9 mouse cellular contexts compared by ENCODE assay signal in genomic region chr17:29928751-29929237, GRCm38 (mm10). TPM values are rescaled to one million over a fixed set of nuclear protein-coding genes. Genes with fewer than 3 reads are reported as not detected.
DNase-seq lines count a peak whose midpoint lies in the region; ATAC-seq and TF ChIP-seq lines count a peak whose summit lies in the region.
"Had no signal": no experiment of that assay in that cellular context is flagged by ENCODE, and none has a peak within 500 bp of the region (broad histone marks: within the 10 kb centered on the region; RNA-seq: fewer than 3 reads in every experiment).

No protein-coding gene starts in this region.

- H3K27ac ChIP-seq in kidney, adult 2 months (ENCODE audit: insufficient read depth, low read depth, low read length), result no peak overlapping the region
- H3K27ac ChIP-seq in liver, embryonic 13.5 days, result no peak overlapping the region
- H3K27ac ChIP-seq: embryonic facial prominence, embryonic 12.5 days had no signal

- DNase-seq in spleen, postnatal 10 days (ENCODE audit: low spot score in 2 of 2), result peak; percentile 10 to 56
- DNase-seq in spleen, adult 18-20 months, result no peak
- peak; percentile 26 for DNase-seq in c-Kit-positive CD71-positive TER-119-positive erythroid progenitor cells, embryonic 14.5 days (ENCODE audit: low spot score)
- peak; percentile 66 to 69 for DNase-seq in heart, adult 18-20 months
- DNase-seq in kidney, adult 2 months, result peak; percentile 90
- peak; percentile 10 for DNase-seq in liver, embryonic 13.5 days
- DNase-seq in telencephalon, adult 2 months (ENCODE audit: low read depth, low spot score), result peak; percentile 24
- no peak for DNase-seq in neural tube, embryonic 10.5 days (ENCODE audit: extremely low spot score, low spot score)

- no peaks in the 10 kb centered on the region for H3K36me3 ChIP-seq in kidney, adult 2 months (ENCODE audit: control insufficient read depth, insufficient read depth, low read length)
- no peaks in the 10 kb centered on the region for H3K36me3 ChIP-seq in liver, embryonic 13.5 days
- H3K36me3 ChIP-seq: embryonic facial prominence, embryonic 12.5 days had no signal

- 15% methylated on average over 16 of the region's 16 CpGs for WGBS in kidney, adult 2 months
- 20% methylated on average over 16 of the region's 16 CpGs for WGBS in liver, embryonic 13.5 days (ENCODE audit: insufficient replicate concordance)

- 0 out of 2 replicates have a peak, but pooled peaks cover 5% of the 10 kb centered on the region for H3K4me1 ChIP-seq in kidney, adult 2 months (ENCODE audit: control insufficient read depth, insufficient read depth, low read length)
- peaks cover 8% of the 10 kb centered on the region; the same call in 1 of the 2 replicates for H3K4me1 ChIP-seq in liver, embryonic 13.5 days (replicated peaks)
- H3K4me1 ChIP-seq: embryonic facial prominence, embryonic 12.5 days had no signal

- peak overlapping the region; percentile 38 for H3K4me2 ChIP-seq in liver, embryonic 13.5 days
- H3K4me2 ChIP-seq: embryonic facial prominence, embryonic 12.5 days had no signal

- no peak overlapping the region for H3K4me3 ChIP-seq in kidney, adult 2 months (ENCODE audit: insufficient read depth, low read depth, low read length)
- 0 out of 2 replicates have a peak overlapping the region, but pooled peaks have one; percentile 10 for H3K4me3 ChIP-seq in liver, embryonic 13.5 days (replicated peaks)
- H3K4me3 ChIP-seq: embryonic facial prominence, embryonic 12.5 days had no signal

- no peaks in the 10 kb centered on the region for H3K9me3 ChIP-seq in liver, embryonic 13.5 days (replicated peaks)
- H3K9me3 ChIP-seq: embryonic facial prominence, embryonic 12.5 days had no signal

- no peak for TF ChIP-seq POLR2A in kidney, adult 2 months (IDR thresholded peaks at IDR 0.05; ENCODE audit: low read depth, low read length)

- H3K27me3 ChIP-seq in kidney, adult 2 months (replicated peaks; ENCODE audit: control insufficient read depth, insufficient read depth, low read length), result no peaks in the 10 kb centered on the region
- peaks cover 38% of the 10 kb centered on the region for H3K27me3 ChIP-seq in liver, embryonic 13.5 days

- H3K9ac ChIP-seq in liver, embryonic 13.5 days, result no peak overlapping the region
- H3K9ac ChIP-seq: embryonic facial prominence, embryonic 12.5 days had no signal

- TF ChIP-seq CTCF in kidney, adult 2 months (conservative IDR thresholded peaks at IDR 0.05; ENCODE audit: insufficient read depth, insufficient read length, low read depth, low read length), result peak; percentile 28; the same call in 1 of the 2 replicates

- ATAC-seq in liver, embryonic 13.5 days (ENCODE audit: low read depth), result peak; percentile 47

RNA-seq across cellular contexts. Expression of gene Mdga1, which starts 41.1 kb away (rescaled TPM):
- 10 to 100 TPM; 16.0 to 16.8 TPM for total RNA-seq in heart, adult 18-20 months (2021)
- 0.50 and 1.3 TPM in 2 replicates for polyA plus RNA-seq in kidney, adult 2 months (2012; rRNA removed)
- 1.0 and 1.1 TPM in 2 replicates for polyA plus RNA-seq in liver, embryonic 13.5 days (2015; fragmentation: Nextera tagmentation; extraction: Ambion mirVana)

Comparison
In these comparisons a context has a peak if more than half of its experiments do, and no peak if none do; other contexts are left out.
1. DNase-seq: peak in spleen, postnatal 10 days (2 of 2), c-Kit-positive CD71-positive TER-119-positive erythroid progenitor cells, embryonic 14.5 days (single experiment), heart, adult 18-20 months (2 of 2), kidney, adult 2 months (single experiment), liver, embryonic 13.5 days (single experiment) and telencephalon, adult 2 months (single experiment); none in spleen, adult 18-20 months (0 of 2) and neural tube, embryonic 10.5 days (single experiment).